Comparison of ENCODE assay signal across 9 mouse cellular contexts in the genomic region with DNA sequence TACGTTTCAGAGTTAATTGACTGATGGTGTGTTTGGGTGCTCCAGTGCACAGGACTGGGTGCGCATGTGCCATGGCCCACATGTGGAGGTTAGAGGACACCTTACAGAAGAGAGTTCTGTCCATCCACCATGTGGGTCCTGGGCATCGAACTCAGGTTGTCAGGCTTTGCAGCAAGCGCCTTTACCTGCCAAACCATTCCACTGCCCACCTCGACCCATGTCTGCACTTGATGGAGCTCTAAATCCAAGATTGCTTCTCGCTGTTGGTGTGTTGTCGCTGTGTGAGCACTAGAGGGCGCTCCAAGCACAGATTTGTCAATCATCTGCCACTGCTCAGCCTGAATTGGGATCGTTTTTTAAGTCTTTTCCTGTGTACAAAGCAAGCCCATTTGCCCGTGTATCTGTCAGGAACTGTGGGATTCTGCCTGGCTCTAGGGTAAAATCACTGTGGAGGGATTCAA. TPM values are rescaled to one million over a fixed set of nuclear protein-coding genes. Genes with fewer than 3 reads are reported as not detected.
DNase-seq lines count a peak whose midpoint lies in the region; ATAC-seq and TF ChIP-seq lines count a peak whose summit lies in the region.
"Had no signal": no experiment of that assay in that cellular context is flagged by ENCODE, and none has a peak within 500 bp of the region (broad histone marks: within the 10 kb centered on the region; RNA-seq: fewer than 3 reads in every experiment).

No protein-coding gene starts in this region.

- H3K4me1 ChIP-seq in ES-E14 (ENCODE audit: control insufficient read depth in 2 of 2, insufficient read depth in 2 of 2, low read length in 2 of 2, poor library complexity in 1 of 2): no peaks in the 10 kb centered on the region
- no peaks in the 10 kb centered on the region for H3K4me1 ChIP-seq in forebrain, embryonic 14.5 days (ENCODE audit: control insufficient read depth, insufficient read depth, low read length)
- 0 out of 2 replicates have a peak, but pooled peaks cover 2% of the 10 kb centered on the region for H3K4me1 ChIP-seq in hindbrain, embryonic 10.5 days (replicated peaks)

- peak; percentile 76 for ATAC-seq in forebrain, embryonic 14.5 days

- H3K9ac ChIP-seq in ES-E14 (ENCODE audit: insufficient read depth, low read depth, low read length, poor library complexity, severe bottlenecking): no peak overlapping the region
- no peak overlapping the region for H3K9ac ChIP-seq in forebrain, embryonic 14.5 days (ENCODE audit: low read length)

- H3K27ac ChIP-seq in ES-E14 (ENCODE audit: insufficient read depth, low read depth, low read length, poor library complexity, severe bottlenecking): no peak overlapping the region
- no peak overlapping the region for H3K27ac ChIP-seq in forebrain, embryonic 14.5 days (ENCODE audit: low read depth, low read length)
- no peak overlapping the region for H3K27ac ChIP-seq in hindbrain, embryonic 10.5 days

- H3K4me2 ChIP-seq in forebrain, embryonic 14.5 days (ENCODE audit: low read length): no peak overlapping the region

- 25% methylated on average over 10 of the region's 10 CpGs for WGBS in forebrain, embryonic 14.5 days
- 26% methylated on average over 10 of the region's 10 CpGs for WGBS in hindbrain, embryonic 10.5 days

- DNase-seq in ES-E14 (ENCODE audit: low read depth, low spot score): peak; percentile 51
- DNase-seq in c-Kit-positive CD71-negative TER-119-negative erythroid progenitor cells, embryonic 14.5 days (ENCODE audit: low read depth): peak; percentile 42
- DNase-seq in forebrain, embryonic 14.5 days (ENCODE audit: low spot score): peak; percentile 91
- DNase-seq in hindbrain, embryonic 10.5 days (ENCODE audit: low spot score): peak; percentile 79
- DNase-seq in layer of hippocampus, adult 8-10 months (ENCODE audit: low spot score in 2 of 2): peak; percentile 45 to 72
- peak; percentile 84 for DNase-seq in lung, postnatal 10 days
- DNase-seq in retina, adult 2 months (ENCODE audit: low read depth, low spot score): peak; percentile 52
- peak; percentile 76 for DNase-seq in thymus, postnatal 25 days

- no peaks in the 10 kb centered on the region for H3K36me3 ChIP-seq in ES-E14 (ENCODE audit: control insufficient read depth, insufficient read depth, low read length, poor library complexity, severe bottlenecking)
- H3K36me3 ChIP-seq in forebrain, embryonic 14.5 days (ENCODE audit: control insufficient read depth, insufficient read depth, low read length): no peaks in the 10 kb centered on the region
- H3K36me3 ChIP-seq in hindbrain, embryonic 10.5 days: no peaks in the 10 kb centered on the region

- H3K9me3 ChIP-seq in ES-E14 (ENCODE audit: control insufficient read depth, insufficient read depth, low read depth, low read length): no peaks in the 10 kb centered on the region
- no peaks in the 10 kb centered on the region for H3K9me3 ChIP-seq in forebrain, embryonic 14.5 days (replicated peaks; ENCODE audit: control insufficient read depth, low read length)
- H3K9me3 ChIP-seq in hindbrain, embryonic 10.5 days: no peaks in the 10 kb centered on the region
- H3K9me3 ChIP-seq: megakaryocyte, embryonic 14.5 days had no signal

- in situ Hi-C loops in ES-E14 (cut with MboI; ENCODE audit: low sequenced_read_pairs in 2 of 2, unreplicated experiment in 2 of 2): no loop called here

- 0 out of 2 replicates have a peak, but pooled peaks cover 7% of the 10 kb centered on the region for H3K27me3 ChIP-seq in forebrain, embryonic 14.5 days (replicated peaks; ENCODE audit: control insufficient read depth, insufficient read depth, low read length)
- peaks cover 10% of the 10 kb centered on the region; the same call in 1 of the 2 replicates for H3K27me3 ChIP-seq in hindbrain, embryonic 10.5 days (ENCODE audit: insufficient read depth, poor library complexity, severe bottlenecking)

- H3K4me3 ChIP-seq in ES-E14 (ENCODE audit: insufficient read depth in 1 of 2, low read depth in 1 of 2, low read length in 2 of 2, poor library complexity in 1 of 2, severe bottlenecking in 1 of 2): no peak overlapping the region
- no peak overlapping the region for H3K4me3 ChIP-seq in forebrain, embryonic 14.5 days (ENCODE audit: low read depth, low read length)
- no peak overlapping the region for H3K4me3 ChIP-seq in hindbrain, embryonic 10.5 days
- H3K4me3 ChIP-seq: megakaryocyte, embryonic 14.5 days had no signal

TF ChIP-seq in ES-E14, 5 proteins besides CTCF, POLR2A, EP300 and RAD21:
- TF ChIP-seq ZC3H11A (IDR thresholded peaks at IDR 0.05; ENCODE audit: borderline replicate concordance, low read depth, low read length) (peak; percentile 72), CHD2 (IDR thresholded peaks at IDR 0.05; ENCODE audit: low read depth, low read length) (no peak)

RNA-seq across cellular contexts. Expression of a gene that starts 14.1 kb away (rescaled TPM):
- total RNA-seq in ES-E14 (2012; rRNA removed): not detected in 2 replicates
- polyA plus RNA-seq in forebrain, embryonic 14.5 days (2014; fragmentation: Nextera tagmentation; extraction: Ambion mirVana): not detected in 2 replicates
- not detected in 2 replicates for polyA plus RNA-seq in hindbrain, embryonic 10.5 days (2016; fragmentation: Nextera tagmentation; extraction: Ambion mirVana)
- not detected for total RNA-seq in layer of hippocampus, adult 8-10 months (2022)
